Mouse (Mus musculus) midbrain, embryonic 16.5 days (tissue): ENCODE data around the gene Camk2n1. TPM values are rescaled to one million over a fixed set of nuclear protein-coding genes. Genes with fewer than 3 reads are reported as not detected.
"Not testable (repeated sequence)": the region's sequence is repeated elsewhere in the genome, so short reads cannot be mapped to it uniquely, and the experiment has no call there.

Source experiments
- ATAC-seq: fragments of 200-750 bp; cut with Nextera tagmentation; 2 replicates; pipeline ENCODE4 v1.8.0; 2017; ENCODE audit warnings: moderate TSS enrichment
- H3K27ac ChIP-seq: fragments of 300-500 bp; sonication (generic); 2 replicates; pipeline ENCODE4 v1.5.1; 2014; ENCODE audit warnings: mild to moderate bottlenecking, low read length, mixed read lengths
- H3K27me3 ChIP-seq: fragments of 300-500 bp; sonication (generic); 2 replicates; pipeline ENCODE4 v1.6.1; 2014; ENCODE audit warnings: low read depth, low read length, mixed read lengths; ENCODE audit not compliant: control insufficient read depth, insufficient read depth
- H3K36me3 ChIP-seq: fragments of 300-500 bp; sonication (generic); 2 replicates; pipeline ENCODE4 v1.6.1; 2014; ENCODE audit warnings: mild to moderate bottlenecking, low read length, moderate library complexity, mixed read lengths; ENCODE audit not compliant: control insufficient read depth, insufficient read depth
- H3K4me1 ChIP-seq: fragments of 300-500 bp; sonication (generic); 2 replicates; pipeline ENCODE4 v1.6.1; 2014; ENCODE audit warnings: mild to moderate bottlenecking, low read length, mixed read lengths; ENCODE audit not compliant: control insufficient read depth, insufficient read depth
- H3K4me2 ChIP-seq: fragments of 300-500 bp; sonication (generic); 2 replicates; pipeline ENCODE4 v1.6.1; 2014; ENCODE audit warnings: mild to moderate bottlenecking, low read length, mixed read lengths
- H3K4me3 ChIP-seq: fragments of 300-500 bp; sonication (generic); 2 replicates; pipeline ENCODE4 v1.5.1; 2014; ENCODE audit warnings: low read depth, mild to moderate bottlenecking, low read length, moderate library complexity, mixed read lengths
- H3K9ac ChIP-seq: fragments of 300-500 bp; sonication (generic); 2 replicates; pipeline ENCODE4 v1.6.1; 2014; ENCODE audit warnings: low read depth, low read length, mixed read lengths
- H3K9me3 ChIP-seq: fragments of 300-500 bp; sonication (generic); replicated peaks from 2 replicates; pipeline ENCODE4 v1.6.1; 2014; ENCODE audit warnings: mild to moderate bottlenecking, low read length, mixed read lengths; ENCODE audit not compliant: control insufficient read depth, poor library complexity, severe bottlenecking
- WGBS: fragments of 180-500 bp; shearing (Covaris S2); extraction: QIAGEN DNeasy Blood & Tissue Kit; methylation state at CpG from one replicate; pipeline ENCODE4 v1.1.7; 2014; 5-methylcytosine and 5-hydroxymethylcytosine counted together
- polyA plus RNA-seq: library from polyadenylated mRNA; unstranded; fragments of >200 nt; fragmentation: Nextera tagmentation; extraction: Ambion mirVana; gene quantifications from 2 replicates; pipeline ENCODE4 v1.2.1, GENCODE M21; 2015

Gene Camk2n1
- polyA plus RNA-seq, 1 experiment from 2014 or later = 18.7 TPM

DNA sequence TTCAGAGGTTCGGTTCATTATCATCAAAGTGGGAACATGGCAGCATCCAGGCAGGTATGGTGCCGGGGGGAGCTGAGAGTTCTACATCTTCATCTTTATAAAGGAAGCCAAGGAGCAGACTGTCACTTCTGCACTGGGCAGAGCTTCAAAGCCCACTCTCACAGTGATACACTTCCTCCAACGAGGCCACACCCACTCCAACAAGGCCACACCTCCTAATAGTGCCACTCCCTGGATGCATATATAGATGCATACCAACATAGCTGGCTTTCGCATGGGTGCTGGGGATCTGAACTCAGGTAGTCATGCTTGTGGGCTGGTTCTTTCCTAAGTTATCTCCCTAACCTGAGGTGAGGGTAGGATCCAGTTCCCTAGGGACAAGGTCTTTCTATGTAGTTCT lies 36.2 kb upstream of the Camk2n1 start:
- Histone ChIP-seq H3K27me3 (no peaks in the 10 kb centered on the region), H3K4me1 (peaks cover 17% of the 10 kb centered on the region), H3K4me2 (no peak overlapping the region), H3K9ac (no peak overlapping the region), H3K4me3 (no peak overlapping the region), H3K9me3 (no peaks in the 10 kb centered on the region), H3K27ac (peak overlapping the region; percentile 66), H3K36me3 (no peaks in the 10 kb centered on the region)
- ATAC-seq = no peak; the same call in 1 of the 2 replicates
- 88% methylated on average over 4 of the region's 4 CpGs for WGBS

DNA sequence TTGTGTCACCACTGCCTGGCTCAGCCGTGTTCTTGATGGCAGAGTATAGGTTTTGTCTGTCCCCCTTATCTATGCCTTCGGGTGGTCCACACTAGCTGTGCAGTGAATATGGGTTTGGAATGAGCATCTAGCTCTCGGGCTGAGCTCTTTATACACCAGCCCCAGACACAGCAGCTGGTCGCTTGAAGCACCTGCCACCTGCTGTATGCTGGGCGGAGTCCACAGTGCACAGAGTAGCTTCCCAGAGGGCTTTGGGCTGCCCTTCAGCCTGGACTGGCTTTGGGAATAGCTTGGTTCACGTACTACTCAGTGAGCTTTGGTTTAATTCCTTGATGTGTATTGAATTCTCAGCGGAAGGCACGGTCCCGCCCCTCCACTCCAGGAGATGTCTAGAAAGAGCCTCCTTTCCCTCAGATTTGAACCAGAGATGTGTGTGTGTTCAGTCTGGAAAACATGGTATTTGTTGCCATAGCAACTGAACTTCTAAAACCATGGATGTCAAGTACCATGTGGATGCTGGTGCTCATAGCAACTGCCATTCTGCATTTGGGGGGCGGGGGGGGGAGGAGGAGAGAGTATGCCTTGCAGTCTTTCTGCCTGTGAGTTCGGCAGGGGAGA lies 35.7 kb upstream of the Camk2n1 start:
- Histone ChIP-seq H3K27me3 (no peaks in the 10 kb centered on the region), H3K4me3 (no peak overlapping the region), H3K4me1 (peaks cover 17% of the 10 kb centered on the region), H3K36me3 (no peaks in the 10 kb centered on the region), H3K9me3 (no peaks in the 10 kb centered on the region), H3K4me2 (no peak overlapping the region), H3K27ac (peak overlapping the region; percentile 66), H3K9ac (peak overlapping the region; percentile 3; the same call in 1 of the 2 replicates)
- ATAC-seq = peak; percentile 77
- 38% methylated on average over 11 of the region's 11 CpGs for WGBS

DNA sequence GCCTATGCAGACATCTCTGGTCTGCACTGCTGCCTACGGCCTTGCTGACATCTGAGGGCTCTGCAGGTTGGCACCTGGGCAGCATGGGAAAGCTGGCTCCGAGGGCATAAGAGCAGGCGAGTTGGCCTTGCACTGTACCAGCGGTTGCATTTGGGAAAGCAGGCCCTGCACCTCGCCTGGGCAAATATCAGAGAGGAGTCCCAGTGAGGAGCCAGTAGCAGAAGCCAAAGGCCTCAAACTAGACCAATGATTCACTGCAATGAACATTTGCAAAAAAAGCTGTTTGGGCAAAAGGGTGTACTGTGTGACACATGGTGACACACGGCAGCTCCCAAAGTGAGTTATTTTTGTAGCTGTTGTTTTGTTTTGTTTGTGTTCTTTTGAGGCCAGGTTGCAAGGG lies 29.1 kb upstream of the Camk2n1 start:
- no peak for ATAC-seq
- no peak overlapping the region for H3K4me3 ChIP-seq
- H3K9me3 ChIP-seq = no peaks in the 10 kb centered on the region
- H3K27me3 ChIP-seq = peaks cover 4% of the 10 kb centered on the region
- H3K36me3 ChIP-seq = no peaks in the 10 kb centered on the region
- WGBS = 81% methylated on average over 6 of the region's 6 CpGs
- H3K4me1 ChIP-seq = no peaks in the 10 kb centered on the region
- H3K27ac ChIP-seq = no peak overlapping the region
- no peak overlapping the region for H3K4me2 ChIP-seq
- no peak overlapping the region for H3K9ac ChIP-seq

DNA sequence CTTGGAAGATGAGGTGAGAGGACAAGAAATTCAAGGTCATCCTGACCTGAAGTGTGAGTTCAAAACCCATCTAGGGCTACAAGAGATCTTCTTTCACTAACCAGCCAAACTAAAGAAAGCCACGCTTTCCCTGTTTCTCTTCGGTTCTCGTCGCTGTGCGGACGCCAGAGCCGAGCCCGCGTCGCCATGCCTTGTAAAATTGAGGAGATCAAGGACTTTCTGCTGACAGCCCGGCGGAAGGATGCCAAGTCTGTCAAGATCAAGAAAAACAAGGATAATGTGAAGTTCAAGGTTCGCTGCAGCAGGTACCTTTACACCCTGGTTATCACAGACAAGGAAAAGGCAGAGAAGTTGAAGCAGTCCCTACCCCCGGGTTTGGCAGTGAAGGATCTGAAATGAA lies 28.5 kb upstream of the Camk2n1 start:
- 88% methylated on average over 14 of the region's 14 CpGs for WGBS
- H3K27ac ChIP-seq, H3K4me3 ChIP-seq, ATAC-seq, H3K36me3 ChIP-seq, H3K27me3 ChIP-seq, H3K9ac ChIP-seq, H3K4me2 ChIP-seq, H3K4me1 ChIP-seq, H3K9me3 ChIP-seq: not testable (repeated sequence)

DNA sequence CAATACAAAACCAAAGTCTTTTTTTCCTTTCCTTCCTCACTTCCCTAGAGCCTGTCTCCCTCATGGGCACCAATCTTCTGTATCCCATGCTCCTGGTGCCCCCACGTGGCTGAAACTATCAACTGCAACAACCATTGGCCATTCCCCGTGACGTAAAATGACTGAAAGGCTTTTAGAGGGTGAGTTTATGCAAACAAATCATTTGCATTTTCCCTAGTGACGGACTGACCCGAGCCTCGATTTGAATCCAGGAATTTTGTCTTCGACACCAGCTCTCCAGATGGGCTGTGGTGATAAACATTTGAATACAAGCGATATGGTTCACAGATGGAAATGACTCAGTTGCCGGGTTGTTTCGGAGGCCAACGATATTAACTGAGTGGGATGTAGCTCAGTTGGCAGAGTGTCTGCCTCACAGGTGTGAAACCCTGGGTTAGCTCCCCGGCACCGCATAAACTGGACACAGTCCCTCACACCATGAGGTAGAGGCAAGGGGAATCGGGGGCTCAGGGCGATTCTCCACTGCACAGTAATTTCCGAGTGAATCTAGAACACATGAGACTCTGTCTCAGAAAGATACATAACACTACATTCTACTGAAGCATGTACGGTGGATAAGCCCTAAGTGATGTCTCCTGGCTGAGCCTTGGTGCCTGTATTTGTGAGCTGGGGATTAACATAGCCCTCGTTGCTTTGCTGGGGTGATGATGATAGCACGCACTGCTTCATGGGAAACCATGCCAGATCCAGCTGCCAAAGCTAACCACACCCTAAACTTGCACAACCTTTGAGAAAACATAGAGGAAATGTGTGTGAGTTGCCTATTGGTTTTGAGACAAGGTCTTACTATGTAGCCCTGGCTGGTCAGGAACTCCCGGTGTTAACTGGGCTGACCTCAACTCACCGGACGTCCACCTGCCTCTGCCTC lies 27.1 kb upstream of the Camk2n1 start:
- Histone ChIP-seq H3K9me3 (no peaks in the 10 kb centered on the region), H3K4me1 (no peaks in the 10 kb centered on the region), H3K4me3 (no peak overlapping the region), H3K27ac (no peak overlapping the region), H3K9ac (no peak overlapping the region), H3K27me3 (peaks cover 6% of the 10 kb centered on the region), H3K4me2 (peak overlapping the region; percentile 40), H3K36me3 (no peaks in the 10 kb centered on the region)
- peak; percentile 64; the same call in 1 of the 2 replicates for ATAC-seq
- WGBS = 42% methylated on average over 22 of the region's 22 CpGs

DNA sequence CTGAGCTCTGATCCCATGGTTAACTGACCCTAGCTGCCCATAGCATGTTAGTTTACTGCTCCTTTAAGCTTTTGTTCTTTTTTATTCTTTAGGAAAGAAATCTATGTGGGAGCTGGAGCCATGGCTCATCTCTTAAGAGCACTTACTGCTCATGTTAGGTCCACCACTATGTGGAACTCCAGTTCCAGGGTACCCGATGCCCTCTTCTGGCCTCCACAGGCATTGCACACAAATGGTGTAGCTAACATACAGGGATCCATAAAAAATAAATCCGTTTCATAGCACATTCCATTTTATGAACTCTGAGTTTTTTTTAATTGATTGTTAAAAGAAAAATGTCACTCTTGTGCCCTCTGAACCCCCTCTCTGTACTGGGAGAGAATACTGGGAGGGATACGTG lies 24.3 kb upstream of the Camk2n1 start:
- 42% methylated on average over 3 of the region's 3 CpGs for WGBS
- Histone ChIP-seq H3K27ac (no peak overlapping the region), H3K9ac (no peak overlapping the region), H3K27me3 (peaks cover 8% of the 10 kb centered on the region), H3K4me2 (no peak overlapping the region), H3K36me3 (no peaks in the 10 kb centered on the region), H3K4me3 (no peak overlapping the region), H3K4me1 (no peaks in the 10 kb centered on the region; the same call in 1 of the 2 replicates), H3K9me3 (no peaks in the 10 kb centered on the region)
- ATAC-seq = no peak

DNA sequence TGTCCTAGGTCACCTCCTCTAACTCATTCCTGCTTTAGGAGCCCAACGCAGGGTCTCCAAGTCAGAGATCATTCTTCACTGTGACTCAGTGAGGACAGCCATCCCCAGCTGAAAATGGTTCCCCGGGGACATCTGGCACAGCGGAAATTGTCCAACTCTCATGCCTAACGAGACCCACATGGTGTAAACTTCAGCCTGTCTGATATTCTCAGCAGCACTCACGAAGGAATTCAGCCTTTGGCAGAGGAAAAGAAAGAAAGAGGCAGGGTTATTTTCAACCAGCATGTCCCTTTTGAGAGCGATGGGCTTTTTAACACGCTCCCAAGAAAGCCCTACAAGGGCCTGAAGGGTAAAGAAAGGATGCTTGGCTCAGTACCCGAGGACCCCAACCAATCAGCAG lies 22.8 kb upstream of the Camk2n1 start:
- Histone ChIP-seq H3K27me3 (peaks cover 8% of the 10 kb centered on the region), H3K4me3 (no peak overlapping the region), H3K27ac (no peak overlapping the region), H3K9me3 (no peaks in the 10 kb centered on the region), H3K4me2 (no peak overlapping the region), H3K9ac (no peak overlapping the region), H3K4me1 (peaks cover 10% of the 10 kb centered on the region), H3K36me3 (no peaks in the 10 kb centered on the region)
- no peak for ATAC-seq
- WGBS = 60% methylated on average over 8 of the region's 8 CpGs

DNA sequence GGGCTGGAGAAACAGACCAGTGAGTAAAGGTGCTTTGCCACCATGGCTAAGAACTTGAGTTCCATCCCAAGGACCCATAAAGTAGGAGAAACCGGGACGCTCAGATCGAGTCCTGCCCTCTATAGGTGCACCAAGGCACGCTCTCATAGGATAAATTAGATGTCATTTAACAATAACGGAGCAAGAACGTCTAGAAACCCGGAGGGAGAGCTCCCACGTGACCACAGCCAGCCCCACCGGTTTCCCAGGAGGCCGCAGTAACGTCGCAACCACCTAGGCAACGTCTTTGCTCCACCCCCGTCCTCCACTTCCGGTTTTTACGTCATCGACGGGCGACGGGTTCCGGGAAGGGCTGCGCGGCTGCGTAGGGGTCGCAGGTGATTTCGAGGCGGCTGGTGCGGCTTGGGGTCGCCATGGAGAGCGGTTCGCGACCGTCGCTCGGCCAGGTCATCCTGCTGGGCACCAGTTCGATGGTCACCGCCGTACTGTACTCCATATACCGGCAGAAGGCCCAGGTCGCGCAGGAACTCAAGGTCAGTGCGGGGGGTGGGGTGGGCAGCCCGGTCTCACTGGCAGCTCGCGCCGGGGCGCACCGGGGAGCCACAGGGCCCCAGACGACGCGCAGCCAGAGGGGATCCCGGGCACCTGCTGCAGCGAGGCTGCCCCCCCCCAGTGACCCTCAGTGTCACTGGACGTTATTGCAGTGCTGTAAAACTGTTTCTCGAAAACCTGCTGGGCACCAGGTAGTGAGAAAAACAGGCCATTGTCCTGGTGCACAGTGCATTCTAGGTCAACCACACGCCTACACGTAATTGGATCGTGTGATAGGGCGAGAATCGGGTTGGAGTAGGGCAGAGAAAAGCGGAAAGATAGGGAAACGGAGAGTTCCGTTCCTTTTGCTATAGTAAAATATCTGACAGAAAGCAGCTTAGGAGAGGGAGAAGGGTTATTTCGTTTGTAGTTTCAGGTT lies 19.5 kb upstream of the Camk2n1 start, which contains the start of gene Mul1:
Gene Mul1 (plus strand): TSS at position 325 of the 970 bp plus-strand sequence.
- Histone ChIP-seq H3K4me2 (peak within 1 kb of the TSS; percentile 92), H3K4me1 (peaks cover 10% of the 10 kb centered on the region), H3K36me3 (peaks cover 18% of the 10 kb centered on the region), H3K9ac (peak within 1 kb of the TSS; percentile 82), H3K4me3 (peak within 1 kb of the TSS; percentile 82), H3K9me3 (no peaks in the 10 kb centered on the region), H3K27ac (peak within 1 kb of the TSS; percentile 81), H3K27me3 (peaks cover 4% of the 10 kb centered on the region; the same call in 1 of the 2 replicates)
- 1% methylated on average over 64 of the region's 64 CpGs for WGBS
- peak; percentile 87 for ATAC-seq
